ENCODE assay signal across 11 mouse cellular contexts in the genomic region with DNA sequence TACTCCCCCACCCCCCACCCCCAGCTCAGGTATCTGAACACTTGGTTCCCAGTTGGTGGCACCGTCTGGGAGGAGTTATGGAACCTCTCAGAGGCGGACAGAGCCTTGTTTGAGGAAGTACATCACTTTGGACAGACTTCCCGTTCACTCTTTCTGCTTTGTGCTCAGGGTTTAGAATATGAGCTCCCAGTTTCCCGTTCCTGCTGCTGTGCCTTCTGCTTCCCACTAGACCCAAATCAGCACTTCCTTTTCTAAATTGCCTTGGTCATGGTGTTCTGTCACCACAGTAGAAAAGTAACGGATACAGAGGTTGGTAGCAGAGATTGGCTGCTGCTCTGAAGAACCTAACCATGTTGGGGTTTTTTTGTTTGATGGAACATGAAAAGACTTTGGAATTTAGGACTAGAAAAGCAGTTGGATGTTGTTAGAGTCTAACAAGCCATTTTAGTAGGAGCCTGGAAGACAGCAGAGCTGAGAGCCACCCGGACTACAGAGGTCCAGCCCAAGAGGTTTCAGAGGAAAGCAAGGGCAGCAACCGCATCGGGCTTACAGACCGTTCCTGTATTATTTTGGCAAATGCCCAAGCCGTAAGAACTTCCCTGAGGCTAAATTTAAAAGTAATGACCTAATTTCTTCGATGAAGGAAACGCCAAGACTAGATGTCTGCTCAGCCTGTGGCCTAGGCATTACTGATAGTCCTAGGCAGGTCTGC.
DNase-seq lines count a peak whose midpoint lies in the region; ATAC-seq and TF ChIP-seq lines count a peak whose summit lies in the region.
"Had no signal": no experiment of that assay in that cellular context is flagged by ENCODE, and none has a peak within 500 bp of the region (broad histone marks: within the 10 kb centered on the region; RNA-seq: fewer than 3 reads in every experiment).

No protein-coding gene starts in this region.

- H3K9me3 ChIP-seq in forebrain, embryonic 10.5 days, result no peaks in the 10 kb centered on the region
- no peaks in the 10 kb centered on the region for H3K9me3 ChIP-seq in forebrain, embryonic 12.5 days
- no peaks in the 10 kb centered on the region for H3K9me3 ChIP-seq in kidney, postnatal 0 days (replicated peaks; ENCODE audit: low read length)

- peaks cover 32% of the 10 kb centered on the region for H3K4me1 ChIP-seq in forebrain, embryonic 10.5 days
- peaks cover 8% of the 10 kb centered on the region; the same call in 1 of the 2 replicates for H3K4me1 ChIP-seq in forebrain, embryonic 12.5 days
- H3K4me1 ChIP-seq in kidney, postnatal 0 days (replicated peaks; ENCODE audit: insufficient read depth, low read length), result no peaks in the 10 kb centered on the region

- H3K27ac ChIP-seq in forebrain, embryonic 10.5 days, result 0 out of 2 replicates have a peak overlapping the region, but pooled peaks have one; percentile 13
- no peak overlapping the region for H3K27ac ChIP-seq in forebrain, embryonic 12.5 days
- 0 out of 2 replicates have a peak overlapping the region, but pooled peaks have one; percentile 36 for H3K27ac ChIP-seq in kidney, postnatal 0 days

- H3K4me2 ChIP-seq in forebrain, embryonic 12.5 days, result no peak overlapping the region
- H3K4me2 ChIP-seq in kidney, postnatal 0 days (ENCODE audit: low read length), result no peak overlapping the region

- no peak for ATAC-seq in forebrain, embryonic 12.5 days (ENCODE audit: low FRiP score)
- no peak for ATAC-seq in kidney, postnatal 0 days (replicated peaks; ENCODE audit: low FRiP score, low read depth)

- H3K9ac ChIP-seq in forebrain, embryonic 12.5 days, result no peak overlapping the region
- no peak overlapping the region for H3K9ac ChIP-seq in kidney, postnatal 0 days (ENCODE audit: low read depth, low read length)

- no peak for TF ChIP-seq CTCF in kidney, postnatal 0 days (IDR thresholded peaks at IDR 0.05; ENCODE audit: low read depth)

- WGBS in forebrain, embryonic 10.5 days, result 81% methylated on average over 12 of the region's 12 CpGs
- 71% methylated on average over 12 of the region's 12 CpGs for WGBS in forebrain, embryonic 12.5 days
- 36% methylated on average over 12 of the region's 12 CpGs for WGBS in kidney, postnatal 0 days

- no peak for DNase-seq in forebrain, embryonic 10.5 days (ENCODE audit: extremely low spot score, low spot score)
- DNase-seq in kidney, postnatal 0 days (ENCODE audit: low spot score), result peak; percentile 51
- no peak for DNase-seq in kidney, adult 8-10 months
- peak; percentile 3 for DNase-seq in urinary bladder, postnatal 14 days (ENCODE audit: low spot score)
- no peak for DNase-seq in urinary bladder, adult 18-20 months (ENCODE audit: low spot score in 2 of 2)
- no peak for DNase-seq in cerebellum, adult 11-12 months
- no peak for DNase-seq in frontal cortex, adult 2 months (ENCODE audit: extremely low spot score in 1 of 2, low spot score in 1 of 2)
- DNase-seq: cerebellum, postnatal 10 days; kidney, postnatal 14 days; midbrain, embryonic 14.5 days had no signal

- no peaks in the 10 kb centered on the region for H3K27me3 ChIP-seq in forebrain, embryonic 10.5 days (ENCODE audit: poor library complexity, severe bottlenecking)
- no peaks in the 10 kb centered on the region for H3K27me3 ChIP-seq in forebrain, embryonic 12.5 days
- H3K27me3 ChIP-seq in kidney, postnatal 0 days (ENCODE audit: insufficient read depth, low read length), result no peaks in the 10 kb centered on the region

- H3K36me3 ChIP-seq in forebrain, embryonic 10.5 days (replicated peaks), result no peaks in the 10 kb centered on the region
- H3K36me3 ChIP-seq in forebrain, embryonic 12.5 days (replicated peaks), result no peaks in the 10 kb centered on the region
- H3K36me3 ChIP-seq in kidney, postnatal 0 days (ENCODE audit: insufficient read depth, low read length), result no peaks in the 10 kb centered on the region

- H3K4me3 ChIP-seq in forebrain, embryonic 10.5 days, result no peak overlapping the region
- no peak overlapping the region for H3K4me3 ChIP-seq in forebrain, embryonic 12.5 days (replicated peaks)
- no peak overlapping the region for H3K4me3 ChIP-seq in kidney, postnatal 0 days (replicated peaks; ENCODE audit: low read depth, low read length)

Comparison
In these comparisons a context has a peak if more than half of its experiments do, and no peak if none do; other contexts are left out.
1. DNase-seq: peak in kidney, postnatal 0 days (single experiment) and urinary bladder, postnatal 14 days (single experiment); none in forebrain, embryonic 10.5 days (single experiment), kidney, adult 8-10 months (0 of 2), urinary bladder, adult 18-20 months (0 of 2), cerebellum, adult 11-12 months (single experiment) and frontal cortex, adult 2 months (0 of 2).